Mouse (Mus musculus): ENCODE results near the gene Fam84a.

GRCm38 (mm10) chr12:14152426-14152825, 572 bp upstream of the Fam84a start:
- TF ChIP-seq FLI1 (IDR thresholded peaks at IDR 0.05; ENCODE audit: low read length) (no peak), GATA1 (IDR thresholded peaks at IDR 0.05; ENCODE audit: borderline replicate concordance, low read length) (no peak)

Measured in megakaryocyte, embryonic 14.5 days (primary cell).